Mouse (Mus musculus): ENCODE measurements around the gene Hspa12b.

Hspa12b gene

DNA sequence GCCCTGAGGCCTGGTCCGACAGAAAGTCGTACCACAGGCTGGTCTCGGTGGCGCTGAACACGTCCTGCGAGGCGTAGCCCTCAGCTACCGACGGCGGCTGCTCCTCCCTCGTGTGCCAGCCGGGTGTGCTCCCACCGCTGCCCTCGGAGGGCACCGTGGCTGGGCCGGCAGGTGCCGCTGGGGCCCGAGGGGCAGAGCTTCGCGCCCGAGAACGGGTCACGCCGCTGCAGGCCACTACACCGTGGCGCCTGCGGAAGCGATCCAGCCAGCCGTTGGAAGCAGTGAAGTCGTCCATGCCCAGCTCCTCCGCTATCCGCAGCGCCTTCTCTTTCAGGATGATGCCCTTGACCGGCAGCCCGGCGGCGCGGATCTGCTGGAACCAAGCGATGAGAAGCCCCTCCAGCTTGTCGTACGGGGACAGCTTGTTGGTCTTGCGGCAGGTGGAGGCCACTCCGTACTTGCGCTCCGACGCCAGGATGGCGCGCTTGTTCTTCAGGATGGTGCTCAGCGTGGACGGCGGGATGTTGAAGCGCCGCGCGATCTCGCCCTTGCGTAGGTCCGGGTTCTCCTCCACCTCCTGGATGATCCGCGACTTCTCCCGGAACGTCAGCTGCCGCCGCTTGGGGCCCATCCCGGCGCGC, 52.3 kb downstream of the Hspa12b start:
- peak; percentile 64 for DNase-seq (ENCODE audit: low read depth, low spot score)

DNA sequence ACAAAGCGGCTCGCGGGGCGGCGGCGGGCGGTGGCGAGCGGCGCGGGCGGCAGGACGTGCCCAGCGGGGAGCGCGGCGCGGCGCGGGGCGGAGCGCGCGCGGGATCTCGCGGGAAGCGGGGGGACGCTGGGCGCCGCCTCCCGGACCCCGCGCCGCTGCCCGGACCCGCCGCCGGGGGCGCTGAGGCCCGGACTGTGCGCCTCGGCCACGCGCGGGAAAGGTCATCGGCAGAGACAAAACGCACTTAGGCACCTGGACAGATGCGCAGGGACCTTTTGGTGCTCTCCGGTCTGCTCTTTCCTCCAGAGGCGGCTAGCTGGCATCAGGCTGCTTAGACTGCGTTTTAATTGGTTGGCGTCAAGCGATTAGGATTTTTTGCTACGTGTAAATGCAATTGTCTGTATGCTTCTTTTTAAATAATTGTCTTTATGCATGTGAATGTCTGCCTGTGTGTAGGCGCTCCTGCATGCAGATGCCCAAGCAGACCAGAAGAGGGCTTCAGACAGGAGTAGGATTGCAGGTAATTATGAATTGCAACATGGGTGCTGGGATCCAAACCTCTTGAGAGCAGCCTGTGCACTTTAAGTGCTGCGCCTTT, 53.0 kb downstream of the Hspa12b start, which contains the start of gene Cenpb:
Gene Cenpb (minus strand): TSS at position 78 of the 598 bp plus-strand sequence.
- peak; percentile 50 for DNase-seq (ENCODE audit: low read depth, low spot score)

DNA sequence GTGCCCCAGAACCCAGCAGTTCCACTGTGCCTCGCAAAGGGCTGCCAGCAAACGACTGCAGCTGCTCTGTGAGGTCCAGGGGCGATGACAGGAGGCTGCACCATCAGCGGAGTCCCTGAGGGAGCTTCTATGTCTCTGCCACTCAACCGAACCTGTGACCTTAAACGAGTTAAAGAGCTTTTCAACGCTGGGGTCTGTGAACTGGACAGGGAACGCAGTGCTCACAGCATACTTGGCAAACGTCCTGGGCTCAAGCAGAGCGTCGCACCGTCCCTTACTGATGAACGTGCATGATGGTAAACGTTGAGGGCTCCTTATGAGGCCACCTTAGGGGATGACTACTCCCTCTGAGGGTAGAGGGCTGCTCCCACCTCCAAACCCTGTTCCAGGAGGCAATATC, 59.3 kb downstream of the Hspa12b start:
- no peak for DNase-seq (ENCODE audit: low read depth, low spot score)

DNA sequence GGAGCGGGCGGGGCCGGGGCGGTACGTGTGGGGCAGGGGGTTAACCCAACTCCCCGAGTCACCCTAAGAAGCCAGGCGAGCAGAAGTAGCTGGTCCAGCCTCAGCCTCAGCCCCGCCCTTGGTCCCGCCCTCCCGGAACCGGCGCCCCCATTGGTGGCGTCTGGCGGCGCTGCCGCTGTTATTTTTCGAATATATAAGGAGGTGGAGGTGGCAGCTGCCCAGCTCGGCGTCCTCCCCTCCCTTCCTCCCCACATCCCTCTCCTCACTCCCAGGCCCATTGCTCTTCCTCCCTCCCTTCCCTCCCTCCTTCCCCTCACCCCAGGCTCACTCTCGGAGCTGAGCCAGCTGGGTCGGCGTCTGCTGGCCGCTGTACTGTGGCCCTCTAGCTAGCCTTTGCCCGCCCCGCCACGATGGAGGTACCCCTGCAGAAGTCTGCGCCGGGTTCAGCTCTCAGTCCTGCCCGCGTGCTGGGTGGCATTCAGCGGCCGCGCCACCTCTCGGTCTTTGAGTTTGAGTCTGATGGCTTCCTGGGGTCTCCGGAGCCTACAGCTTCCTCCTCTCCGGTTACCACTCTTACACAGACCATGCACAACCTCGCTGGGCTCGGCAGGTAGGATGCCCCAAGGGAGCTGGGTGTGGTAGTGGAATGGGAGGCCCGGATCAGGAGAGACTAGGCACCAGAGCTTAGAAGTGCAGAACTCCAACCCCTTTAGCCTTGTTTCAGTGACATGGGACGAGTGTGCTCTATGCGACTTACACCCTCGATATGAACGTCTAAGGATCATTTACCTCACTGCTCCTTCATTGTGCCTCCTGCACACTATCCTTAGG, 59.9 kb downstream of the Hspa12b start, which contains the start of the genes Cdc25b and Spef1:
Gene Cdc25b (plus strand): TSS at position 179 of the 831 bp plus-strand sequence.
Gene Spef1 (minus strand): TSS at position 512 of the 831 bp plus-strand sequence.
- peak; percentile 92 for DNase-seq (ENCODE audit: low read depth, low spot score)

DNA sequence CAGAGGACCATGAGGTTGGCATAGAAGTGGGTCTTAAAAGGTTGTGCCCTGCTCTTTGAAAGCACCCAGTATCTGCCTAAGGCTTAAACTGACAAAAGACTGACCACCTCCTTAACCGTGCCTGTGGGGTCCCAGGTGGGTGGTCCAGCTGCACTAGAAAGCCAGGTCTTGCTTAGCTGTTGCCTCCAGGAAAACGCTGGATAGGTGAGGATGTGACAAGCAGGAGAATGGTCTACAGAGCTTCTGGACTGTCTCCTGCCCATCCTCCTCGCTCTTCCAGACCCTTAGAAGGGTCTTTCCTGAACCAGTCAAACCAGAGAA, 60.5 kb downstream of the Hspa12b start:
- no peak for DNase-seq (ENCODE audit: low read depth, low spot score)

DNA sequence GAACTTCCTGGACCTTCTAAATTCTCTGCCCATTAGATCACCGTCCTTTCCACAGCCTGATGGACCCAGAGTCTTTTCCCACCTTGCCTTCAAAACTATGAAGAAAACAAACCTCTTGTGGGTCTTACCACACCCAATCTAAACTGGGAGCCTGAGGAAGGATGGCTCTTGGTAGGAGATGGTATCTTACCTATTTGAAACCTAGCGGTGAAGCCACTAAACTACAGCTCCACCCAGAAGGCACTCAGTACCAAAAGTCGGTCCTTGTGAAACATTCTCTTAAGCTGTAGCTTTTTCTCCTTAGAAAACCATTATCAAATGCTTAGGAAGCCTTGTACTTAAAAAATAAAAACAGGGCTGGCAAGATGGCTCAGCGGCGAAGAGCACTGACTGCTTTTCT, 61.2 kb downstream of the Hspa12b start:
- DNase-seq (ENCODE audit: low read depth, low spot score): no peak

DNA sequence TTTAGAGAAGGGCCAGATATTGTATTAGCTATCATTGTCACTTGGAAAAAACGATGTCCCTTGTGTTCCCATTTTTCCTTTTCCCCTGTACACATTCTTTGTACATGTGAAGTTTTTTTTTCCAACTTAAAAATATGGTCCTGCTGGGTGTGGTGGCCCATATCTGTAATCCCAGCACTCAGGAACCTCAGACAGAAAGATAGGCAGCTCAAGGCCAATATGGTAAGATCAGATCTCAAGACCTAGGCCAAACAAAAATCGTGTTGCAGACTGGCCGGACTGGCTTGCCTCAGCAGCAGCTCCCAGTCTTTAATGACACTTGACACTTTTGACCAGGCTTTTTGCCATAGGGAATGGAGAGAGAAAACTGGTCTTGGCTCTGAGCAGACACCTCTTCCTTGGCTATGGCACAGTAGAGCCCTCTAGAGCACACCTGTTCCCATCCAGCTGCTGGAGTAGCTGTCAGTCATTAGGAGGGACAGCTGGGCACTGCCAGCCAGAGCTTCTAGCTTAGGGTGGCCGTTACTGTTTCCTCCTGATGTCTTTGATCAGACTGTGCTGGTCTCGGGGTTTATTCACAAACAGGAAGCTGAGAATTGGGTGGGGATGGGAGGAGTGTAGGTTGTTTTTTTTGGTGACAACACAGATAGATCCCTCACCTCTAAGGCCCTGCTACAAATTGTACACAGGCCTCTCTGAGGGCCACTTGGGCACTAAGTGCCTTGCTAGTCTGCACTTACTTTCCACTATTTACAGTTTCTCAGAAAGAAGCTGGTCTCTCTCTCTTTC, 62.6 kb downstream of the Hspa12b start:
- DNase-seq (ENCODE audit: low read depth, low spot score): no peak

DNA sequence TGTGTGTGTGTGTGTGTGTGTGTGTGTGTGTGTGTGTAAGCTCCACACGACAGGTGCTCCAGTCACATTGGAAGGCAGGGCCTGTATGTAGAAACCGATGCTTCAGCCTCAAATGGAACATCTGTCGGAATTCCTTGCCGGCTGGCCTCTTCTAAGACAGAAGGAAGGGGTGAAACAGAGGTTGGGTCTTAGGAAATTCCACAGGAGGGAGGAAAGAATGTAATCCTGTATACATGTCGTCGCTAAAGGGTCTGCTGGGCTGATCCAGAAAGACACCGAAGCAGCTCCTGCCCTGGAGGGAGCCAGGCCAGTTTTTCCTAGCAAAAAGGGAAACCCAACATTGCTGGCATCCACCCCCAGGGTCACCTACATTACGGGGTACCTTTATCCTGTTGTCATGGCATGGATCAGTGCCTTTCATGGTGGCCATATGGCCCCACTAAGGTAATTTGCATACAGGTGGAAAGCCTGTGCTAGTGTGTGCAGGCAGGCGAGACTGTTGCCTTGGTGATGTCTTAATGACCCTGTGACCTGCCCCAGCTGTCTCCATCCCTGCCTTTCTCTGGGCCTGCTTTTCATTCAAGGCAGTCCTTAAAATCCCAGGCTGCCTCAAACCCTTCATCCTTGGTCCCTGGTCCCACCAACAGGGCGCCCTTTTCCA, 63.4 kb downstream of the Hspa12b start:
- no peak for DNase-seq (ENCODE audit: low read depth, low spot score)

DNA sequence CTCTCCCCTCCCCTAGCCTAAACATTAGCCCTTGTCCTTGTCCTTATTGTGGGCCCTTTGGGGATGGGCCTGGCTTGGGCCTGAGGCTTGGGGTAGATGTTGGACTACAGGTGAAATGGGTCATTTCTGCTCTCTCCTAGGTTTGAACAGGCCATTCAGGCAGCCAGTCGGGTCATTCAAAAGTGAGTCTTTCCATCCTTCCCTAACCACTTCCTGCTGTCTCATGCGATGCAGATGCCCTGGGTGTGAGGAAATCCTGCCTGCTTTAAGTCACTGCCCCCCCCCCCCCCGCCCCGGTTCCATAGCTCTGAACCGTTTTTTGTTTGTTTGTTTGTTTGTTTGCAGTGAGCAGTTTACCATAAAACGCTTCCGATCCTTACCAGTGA, 63.9 kb downstream of the Hspa12b start:
- DNase-seq (ENCODE audit: low read depth, low spot score): no peak
